In the genomic region with DNA sequence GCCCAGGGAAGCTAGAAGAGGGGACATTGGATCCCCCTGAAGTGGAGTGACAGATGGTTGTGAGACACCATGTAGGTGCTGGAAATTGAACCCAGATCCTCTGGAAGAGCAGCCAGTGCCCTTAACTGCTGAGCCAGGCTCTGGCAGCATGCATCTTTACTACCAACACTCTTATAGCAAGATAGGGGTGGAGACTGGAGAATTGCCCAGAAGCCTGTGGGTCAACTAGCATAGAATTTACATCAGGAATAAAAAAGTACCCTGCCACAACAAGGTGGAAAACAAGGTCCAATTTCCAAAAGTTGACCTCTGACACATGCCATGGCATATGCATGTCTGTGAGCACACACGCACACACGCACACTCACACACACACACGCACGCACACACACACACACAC, we compare ENCODE assay signal across 24 mouse cellular contexts. TPM values are rescaled to one million over a fixed set of nuclear protein-coding genes. Genes with fewer than 3 reads are reported as not detected.
A peak's percentile ranks its signal among the peaks of the same experiment; 100 is the strongest.
DNase-seq lines count a peak whose midpoint lies in the region; ATAC-seq lines count a peak whose summit lies in the region.
"Had no signal": no experiment of that assay in that cellular context is flagged by ENCODE, and none has a peak within 500 bp of the region (broad histone marks: within the 10 kb centered on the region; RNA-seq: fewer than 3 reads in every experiment).

No protein-coding gene starts in this region.

- ATAC-seq in liver, embryonic 13.5 days (ENCODE audit: low read depth), result no peak
- ATAC-seq in liver, embryonic 11.5 days (replicated peaks; ENCODE audit: low FRiP score), result no peak
- no peak for ATAC-seq in liver, embryonic 16.5 days (ENCODE audit: low read depth)
- ATAC-seq: forebrain, embryonic 15.5 days; Patski had no signal

- H3K9ac ChIP-seq in liver, embryonic 13.5 days, result no peak overlapping the region
- H3K9ac ChIP-seq in liver, embryonic 11.5 days (ENCODE audit: low read depth, low read length), result no peak overlapping the region
- no peak overlapping the region for H3K9ac ChIP-seq in liver, embryonic 16.5 days (ENCODE audit: low read depth, low read length)
- H3K9ac ChIP-seq: embryonic facial prominence, embryonic 12.5 days; embryonic facial prominence, embryonic 15.5 days; forebrain, embryonic 12.5 days; forebrain, embryonic 15.5 days; hindbrain, embryonic 12.5 days; hindbrain, embryonic 15.5 days had no signal

- H3K27ac ChIP-seq in liver, embryonic 13.5 days, result peak overlapping the region; percentile 91; the same call in 1 of the 2 replicates
- no peak overlapping the region for H3K27ac ChIP-seq in liver, embryonic 11.5 days (ENCODE audit: low read depth, low read length)
- H3K27ac ChIP-seq in liver, embryonic 16.5 days (ENCODE audit: low read length), result peak overlapping the region; percentile 1; the same call in 1 of the 2 replicates
- H3K27ac ChIP-seq: embryonic facial prominence, embryonic 12.5 days; embryonic facial prominence, embryonic 15.5 days; forebrain, embryonic 12.5 days; forebrain, embryonic 15.5 days; heart, adult 2 months; heart, embryonic 10.5 days; hindbrain, embryonic 12.5 days; hindbrain, embryonic 15.5 days had no signal

- H3K36me3 ChIP-seq in liver, embryonic 13.5 days, result peaks cover 10% of the 10 kb centered on the region
- H3K36me3 ChIP-seq in liver, embryonic 11.5 days (ENCODE audit: control insufficient read depth, insufficient read depth, low read length), result no peaks in the 10 kb centered on the region
- no peaks in the 10 kb centered on the region for H3K36me3 ChIP-seq in liver, embryonic 16.5 days (ENCODE audit: control insufficient read depth, insufficient read depth)
- H3K36me3 ChIP-seq: embryonic facial prominence, embryonic 12.5 days; embryonic facial prominence, embryonic 15.5 days; forebrain, embryonic 12.5 days; forebrain, embryonic 15.5 days; hindbrain, embryonic 12.5 days; hindbrain, embryonic 15.5 days had no signal

- no peaks in the 10 kb centered on the region for H3K9me3 ChIP-seq in liver, embryonic 13.5 days (replicated peaks)
- no peaks in the 10 kb centered on the region for H3K9me3 ChIP-seq in liver, embryonic 11.5 days (ENCODE audit: control insufficient read depth, low read length)
- H3K9me3 ChIP-seq in liver, embryonic 16.5 days (replicated peaks; ENCODE audit: control insufficient read depth, low read length), result no peaks in the 10 kb centered on the region
- H3K9me3 ChIP-seq: embryonic facial prominence, embryonic 12.5 days; embryonic facial prominence, embryonic 15.5 days; forebrain, embryonic 12.5 days; forebrain, embryonic 15.5 days; heart, embryonic 10.5 days; hindbrain, embryonic 12.5 days; hindbrain, embryonic 15.5 days had no signal

- no peak overlapping the region for H3K4me3 ChIP-seq in liver, embryonic 13.5 days (replicated peaks)
- H3K4me3 ChIP-seq in liver, embryonic 11.5 days (ENCODE audit: low read depth, low read length), result no peak overlapping the region
- H3K4me3 ChIP-seq in liver, embryonic 16.5 days (ENCODE audit: low read depth, low read length), result no peak overlapping the region
- H3K4me3 ChIP-seq: embryonic facial prominence, embryonic 12.5 days; embryonic facial prominence, embryonic 15.5 days; erythroblast, embryonic 14.5 days; forebrain, embryonic 12.5 days; forebrain, embryonic 15.5 days; heart, adult 2 months; heart, embryonic 10.5 days; hindbrain, embryonic 12.5 days; hindbrain, embryonic 15.5 days had no signal

- DNase-seq in liver, embryonic 13.5 days, result no peak
- no peak for DNase-seq in liver, embryonic 11.5 days (ENCODE audit: low spot score)
- peak; percentile 81 for DNase-seq in 3T3-L1 (ENCODE audit: low read depth, low spot score)
- peak; percentile 75 for DNase-seq in NIH3T3 (ENCODE audit: low read depth)
- no peak for DNase-seq in adrenal gland, adult 18-20 months (ENCODE audit: low spot score in 2 of 2)
- DNase-seq: adrenal gland, adult 2 months; adrenal gland, postnatal 14 days; cerebellum, adult 11 months; cerebellum, adult 2 months; cerebellum, adult 9-11 months; cerebellum, postnatal 25 days; gastrocnemius, postnatal 25 days; heart, adult 2 months had no signal

- H3K4me1 ChIP-seq in liver, embryonic 13.5 days (replicated peaks), result peaks cover 84% of the 10 kb centered on the region
- peaks cover 31% of the 10 kb centered on the region for H3K4me1 ChIP-seq in liver, embryonic 11.5 days (replicated peaks; ENCODE audit: control insufficient read depth, insufficient read depth, low read length)
- peaks cover 51% of the 10 kb centered on the region for H3K4me1 ChIP-seq in liver, embryonic 16.5 days (ENCODE audit: control insufficient read depth, low read depth, low read length)
- H3K4me1 ChIP-seq: forebrain, embryonic 15.5 days; hindbrain, embryonic 15.5 days had no signal

- H3K27me3 ChIP-seq in liver, embryonic 13.5 days, result no peaks in the 10 kb centered on the region; the same call in 1 of the 2 replicates
- peaks cover 9% of the 10 kb centered on the region; the same call in 1 of the 2 replicates for H3K27me3 ChIP-seq in liver, embryonic 11.5 days (replicated peaks; ENCODE audit: control insufficient read depth, insufficient read depth, low read length)
- no peaks in the 10 kb centered on the region for H3K27me3 ChIP-seq in liver, embryonic 16.5 days (ENCODE audit: control insufficient read depth, insufficient read depth, low read depth, low read length)
- H3K27me3 ChIP-seq: Patski had no signal

- no peak overlapping the region for H3K4me2 ChIP-seq in liver, embryonic 13.5 days
- no peak overlapping the region for H3K4me2 ChIP-seq in liver, embryonic 11.5 days
- no peak overlapping the region for H3K4me2 ChIP-seq in liver, embryonic 16.5 days (ENCODE audit: low read depth, low read length)
- H3K4me2 ChIP-seq: embryonic facial prominence, embryonic 12.5 days; embryonic facial prominence, embryonic 15.5 days; forebrain, embryonic 12.5 days; forebrain, embryonic 15.5 days; hindbrain, embryonic 12.5 days; hindbrain, embryonic 15.5 days had no signal

- WGBS in liver, embryonic 13.5 days (ENCODE audit: insufficient replicate concordance), result 96% methylated on average over 4 of the region's 4 CpGs
- WGBS in liver, embryonic 11.5 days, result 93% methylated on average over 4 of the region's 4 CpGs
- WGBS in liver, embryonic 16.5 days (ENCODE audit: insufficient replicate concordance), result 90% methylated on average over 4 of the region's 4 CpGs

RNA-seq across cellular contexts. Expression of gene Dok1, which starts 8.1 kb away (rescaled TPM):
- polyA plus RNA-seq in liver, embryonic 13.5 days (2015; fragmentation: Nextera tagmentation; extraction: Ambion mirVana), result 20.1 and 20.2 TPM in 2 replicates
- 12.6 and 17.2 TPM in 2 replicates for polyA plus RNA-seq in liver, embryonic 11.5 days (2014; fragmentation: Nextera tagmentation; extraction: Ambion mirVana)
- polyA plus RNA-seq in liver, embryonic 16.5 days (2015; fragmentation: Nextera tagmentation; extraction: Ambion mirVana), result 15.7 and 16.1 TPM in 2 replicates
- total RNA-seq in adrenal gland, adult 18-20 months (2021), result 1 to 10 TPM; 7.0 to 7.2 TPM

RNA-seq across cellular contexts. Expression of gene Loxl3, which starts 8.8 kb away (rescaled TPM):
- 2.1 and 2.2 TPM in 2 replicates for polyA plus RNA-seq in liver, embryonic 13.5 days (2015; fragmentation: Nextera tagmentation; extraction: Ambion mirVana)
- 5.0 and 6.2 TPM in 2 replicates for polyA plus RNA-seq in liver, embryonic 11.5 days (2014; fragmentation: Nextera tagmentation; extraction: Ambion mirVana)
- polyA plus RNA-seq in liver, embryonic 16.5 days (2015; fragmentation: Nextera tagmentation; extraction: Ambion mirVana), result 1.9 and 2.1 TPM in 2 replicates
- total RNA-seq in adrenal gland, adult 18-20 months (2021), result 1 to 10 TPM; 1.6 to 1.8 TPM

RNA-seq across cellular contexts. Expression of gene Aup1, which starts 29.1 kb away (rescaled TPM):
- 186 and 197 TPM in 2 replicates for polyA plus RNA-seq in liver, embryonic 13.5 days (2015; fragmentation: Nextera tagmentation; extraction: Ambion mirVana)
- polyA plus RNA-seq in liver, embryonic 11.5 days (2014; fragmentation: Nextera tagmentation; extraction: Ambion mirVana), result 220 and 230 TPM in 2 replicates
- 180 and 190 TPM in 2 replicates for polyA plus RNA-seq in liver, embryonic 16.5 days (2015; fragmentation: Nextera tagmentation; extraction: Ambion mirVana)
- 100 to 1,000 TPM; 175 to 219 TPM for total RNA-seq in adrenal gland, adult 18-20 months (2021)

RNA-seq across cellular contexts. Expression of gene Htra2, which starts 29.9 kb away (rescaled TPM):
- 131 and 132 TPM in 2 replicates for polyA plus RNA-seq in liver, embryonic 13.5 days (2015; fragmentation: Nextera tagmentation; extraction: Ambion mirVana)
- polyA plus RNA-seq in liver, embryonic 11.5 days (2014; fragmentation: Nextera tagmentation; extraction: Ambion mirVana), result 102 and 103 TPM in 2 replicates
- 72.0 and 72.4 TPM in 2 replicates for polyA plus RNA-seq in liver, embryonic 16.5 days (2015; fragmentation: Nextera tagmentation; extraction: Ambion mirVana)
- total RNA-seq in adrenal gland, adult 18-20 months (2021), result 10 to 100 TPM; 44.0 to 55.2 TPM

RNA-seq across cellular contexts. Expression of gene Dqx1, which starts 32.4 kb away (rescaled TPM):
- 5.3 and 5.6 TPM in 2 replicates for polyA plus RNA-seq in liver, embryonic 13.5 days (2015; fragmentation: Nextera tagmentation; extraction: Ambion mirVana)
- polyA plus RNA-seq in liver, embryonic 11.5 days (2014; fragmentation: Nextera tagmentation; extraction: Ambion mirVana), result 6.1 and 6.2 TPM in 2 replicates
- polyA plus RNA-seq in liver, embryonic 16.5 days (2015; fragmentation: Nextera tagmentation; extraction: Ambion mirVana), result 9.0 and 9.3 TPM in 2 replicates
- 1 to 10 TPM; 2.2 to 3.3 TPM for total RNA-seq in adrenal gland, adult 18-20 months (2021)
- total RNA-seq: common myeloid progenitor, adult 5-6 weeks had no signal

Comparison
In these comparisons a context has a peak if more than half of its experiments do, and no peak if none do; other contexts are left out.
1. DNase-seq: peak in 3T3-L1 (single experiment) and NIH3T3 (single experiment); none in liver, embryonic 13.5 days (single experiment), liver, embryonic 11.5 days (single experiment) and adrenal gland, adult 18-20 months (0 of 2).